Mouse (Mus musculus) right cerebral cortex, postnatal 25 days (tissue): ENCODE measurements around the gene Prpf8.
A peak's percentile ranks its signal among the peaks of the same experiment; 100 is the strongest.
"Not testable (repeated sequence)": the region's sequence is repeated elsewhere in the genome, so short reads cannot be mapped to it uniquely, and the experiment has no call there.

ENCODE experiments used
- DNase-seq: peaks from one replicate; pipeline ENCODE4 v3.0.0; 2022

Prpf8 gene

DNA sequence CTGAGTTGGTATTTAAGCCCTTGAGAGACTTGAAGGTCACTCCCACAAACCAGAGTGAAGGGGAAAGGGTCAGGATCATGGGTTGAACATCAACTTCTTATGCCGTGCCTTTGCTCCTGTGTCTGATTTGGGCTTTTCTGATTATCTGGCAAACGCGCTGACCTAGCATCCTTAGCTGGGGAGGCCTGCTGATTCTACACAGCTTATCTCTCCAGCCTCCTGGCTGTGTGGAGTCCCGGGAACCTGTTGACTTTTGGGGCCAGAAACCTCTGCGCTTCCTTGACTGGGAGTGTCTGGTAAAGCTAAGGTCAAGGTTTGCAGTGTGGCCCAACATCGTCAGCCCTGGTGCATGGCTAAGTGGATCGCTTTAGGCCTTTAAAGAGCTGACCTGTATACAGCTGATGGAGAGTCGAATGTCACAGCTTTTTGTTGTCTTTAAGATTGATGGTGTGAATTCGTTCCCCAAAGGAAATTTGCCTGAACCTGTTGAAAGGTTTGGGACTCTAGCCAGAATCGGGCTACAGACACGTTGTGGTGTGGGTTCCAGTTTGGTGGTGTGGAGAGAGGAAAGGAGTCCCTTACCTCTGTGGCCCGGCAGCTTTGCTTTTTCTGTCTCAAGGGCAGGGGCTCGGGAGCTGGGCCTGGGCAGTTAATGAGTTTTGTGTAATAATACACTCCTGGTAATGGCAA, 48.6 kb downstream of the Prpf8 start:
- no peak for DNase-seq

DNA sequence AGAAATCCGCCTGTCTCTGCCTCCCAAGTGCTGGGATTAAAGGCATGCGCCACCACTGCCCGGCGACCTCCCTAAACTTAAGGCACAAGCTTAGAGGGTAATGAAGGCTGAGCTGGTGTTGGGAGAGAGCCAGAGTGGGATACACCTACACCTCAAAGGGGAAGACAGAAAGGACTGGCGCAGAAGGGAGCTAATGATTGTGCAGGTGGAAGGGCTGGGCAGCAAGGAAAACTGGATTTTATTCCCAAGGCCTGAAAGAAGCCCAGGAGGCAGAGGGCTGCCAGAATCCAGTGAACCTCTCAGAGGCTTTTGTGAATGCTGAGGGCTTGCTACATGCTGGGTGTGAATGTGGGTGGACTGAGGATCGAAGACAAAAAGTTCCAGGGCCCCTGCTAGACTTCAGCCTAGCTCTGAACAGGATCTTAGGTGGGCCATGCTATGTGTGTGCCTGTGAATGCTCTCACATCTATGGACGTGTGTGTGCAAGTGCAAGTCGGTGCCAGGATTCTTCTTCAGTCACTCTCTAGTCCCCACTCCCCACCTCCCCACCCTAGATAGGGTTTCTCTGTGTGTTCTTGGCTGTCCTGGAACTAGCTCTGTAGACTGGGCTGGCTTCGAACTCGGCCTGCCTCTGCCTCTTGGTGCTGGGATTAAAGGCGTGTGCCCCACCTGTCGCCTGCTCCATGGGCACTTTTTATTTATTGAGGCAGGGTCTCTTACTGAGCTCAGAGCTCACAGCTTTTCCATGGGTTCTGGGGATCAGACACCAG, 49.8 kb downstream of the Prpf8 start:
- no peak for DNase-seq

DNA sequence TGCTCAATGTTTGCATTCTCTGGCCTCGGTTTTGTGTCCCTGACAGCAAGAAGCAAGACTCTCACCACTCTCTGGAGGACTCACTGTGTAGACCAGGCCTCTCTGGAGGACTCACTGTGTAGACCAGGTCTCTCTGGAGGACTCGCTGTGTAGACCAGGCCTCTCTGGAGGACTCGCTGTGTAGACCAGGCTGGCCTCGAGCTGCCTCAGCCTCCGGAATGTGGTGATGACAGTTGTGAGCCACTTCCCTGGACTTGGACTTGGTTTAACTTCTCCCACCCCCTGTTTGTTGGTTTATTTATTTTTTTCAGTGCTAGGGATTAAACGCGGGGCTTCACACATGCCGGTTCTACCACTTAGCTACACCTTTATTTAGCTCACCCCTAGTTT, 50.4 kb downstream of the Prpf8 start:
- DNase-seq, result no peak

DNA sequence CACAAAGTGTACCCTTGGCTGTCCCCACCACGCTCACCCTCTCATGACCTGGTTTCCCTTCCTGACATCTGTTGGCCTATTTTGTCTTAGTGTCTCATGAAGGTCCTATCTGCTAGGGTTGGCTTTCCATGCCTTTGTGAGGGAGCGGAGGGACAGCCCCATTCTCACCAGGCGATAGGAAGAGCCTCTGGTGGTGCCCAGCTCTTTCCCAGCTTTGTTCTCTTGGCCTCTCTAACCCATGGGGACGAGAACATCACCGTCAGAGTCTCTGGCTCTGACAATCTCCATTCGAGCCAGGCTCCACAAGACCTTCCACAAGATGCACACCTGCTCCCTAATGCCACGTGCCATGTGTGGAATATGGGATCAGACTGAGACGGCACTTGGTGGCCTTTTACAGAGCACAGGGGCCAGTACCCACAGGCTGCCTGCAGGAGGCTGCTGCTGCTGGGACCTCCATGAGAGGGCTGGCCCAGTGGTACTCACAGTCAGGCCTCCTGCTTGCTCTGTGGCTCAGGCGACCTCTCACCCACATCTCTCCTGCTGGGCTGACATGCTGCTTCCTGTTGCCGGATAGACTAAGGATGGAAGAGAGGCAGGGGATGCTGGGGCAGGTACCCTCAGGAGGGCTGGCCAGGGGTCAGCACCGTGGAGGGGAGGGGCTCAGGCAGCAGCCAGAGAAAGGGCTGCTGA, 51.0 kb downstream of the Prpf8 start:
- no peak for DNase-seq

DNA sequence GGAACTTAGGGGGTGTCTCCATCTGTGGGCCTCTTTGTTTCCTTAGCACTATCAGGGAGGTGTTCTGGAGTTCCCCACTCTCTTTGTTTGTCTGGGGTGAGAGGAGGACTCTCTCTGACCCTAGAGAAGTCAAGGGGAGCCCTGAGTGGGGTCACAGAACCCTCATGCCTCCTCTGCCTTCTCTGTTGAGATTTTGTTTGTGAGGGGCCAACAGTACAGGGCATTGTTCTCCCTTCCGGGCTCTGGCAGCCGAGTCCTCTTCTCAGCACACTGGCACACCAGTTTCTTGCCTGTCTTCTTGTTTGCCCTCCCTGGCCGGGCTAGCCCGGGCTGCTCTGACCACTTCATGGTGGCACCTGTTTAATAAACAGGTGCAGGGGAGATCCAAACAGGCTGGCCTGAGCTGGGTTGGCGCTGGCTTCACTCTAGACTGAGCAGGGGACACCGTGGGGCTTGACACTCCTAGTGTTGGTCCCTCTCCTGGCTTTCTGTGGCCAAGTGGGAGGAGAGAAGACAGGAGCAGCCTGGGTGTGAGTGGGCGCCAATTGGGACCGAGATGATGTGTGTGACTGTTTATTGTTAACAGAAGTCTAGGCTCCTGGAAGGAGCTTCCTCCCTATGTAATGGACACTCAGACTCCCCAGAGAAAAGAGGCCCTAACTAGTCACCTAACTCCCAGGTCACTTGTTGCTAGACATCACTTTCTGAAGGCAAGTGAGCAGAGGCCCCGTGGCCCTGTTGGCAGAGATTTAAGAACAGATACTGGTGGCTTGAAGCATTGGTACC, 51.8 kb downstream of the Prpf8 start:
- DNase-seq, result no peak

DNA sequence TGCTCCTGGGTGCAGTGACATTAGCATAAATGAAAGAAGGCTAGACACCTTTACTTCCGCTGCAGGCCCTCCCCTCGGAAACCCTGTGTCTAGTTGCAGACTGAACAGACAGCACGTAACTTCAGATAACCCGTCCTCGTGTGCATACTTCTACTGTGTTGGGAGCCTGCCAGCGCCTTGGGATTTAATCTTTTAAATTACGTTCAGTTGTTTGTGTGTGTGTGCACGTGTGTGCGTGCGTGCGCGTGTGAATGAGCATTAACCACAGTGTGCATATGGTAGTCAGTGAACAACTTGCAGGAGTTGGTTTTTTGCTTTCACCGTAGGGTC, 52.3 kb downstream of the Prpf8 start:
- no peak for DNase-seq

DNA sequence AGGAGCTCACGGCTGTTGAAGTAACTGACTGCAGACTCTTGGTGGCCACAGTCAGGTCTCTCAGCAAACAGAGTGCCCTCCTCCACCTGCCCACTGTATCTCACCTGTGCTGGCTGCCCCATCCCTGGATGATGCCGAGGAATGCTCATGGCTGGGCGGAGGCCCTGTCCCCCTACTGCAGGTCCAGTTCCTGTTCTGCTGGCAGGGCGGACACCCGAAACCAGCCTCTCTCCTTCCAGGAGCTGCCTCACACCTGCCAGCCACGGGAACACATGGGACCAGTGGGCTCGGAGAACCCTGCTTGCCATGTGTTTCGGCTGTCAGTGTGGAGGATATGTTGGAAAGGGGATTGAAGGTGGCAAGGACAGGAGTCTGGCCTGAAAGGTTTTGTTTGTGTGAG, 53.6 kb downstream of the Prpf8 start:
- DNase-seq, result no peak

DNA sequence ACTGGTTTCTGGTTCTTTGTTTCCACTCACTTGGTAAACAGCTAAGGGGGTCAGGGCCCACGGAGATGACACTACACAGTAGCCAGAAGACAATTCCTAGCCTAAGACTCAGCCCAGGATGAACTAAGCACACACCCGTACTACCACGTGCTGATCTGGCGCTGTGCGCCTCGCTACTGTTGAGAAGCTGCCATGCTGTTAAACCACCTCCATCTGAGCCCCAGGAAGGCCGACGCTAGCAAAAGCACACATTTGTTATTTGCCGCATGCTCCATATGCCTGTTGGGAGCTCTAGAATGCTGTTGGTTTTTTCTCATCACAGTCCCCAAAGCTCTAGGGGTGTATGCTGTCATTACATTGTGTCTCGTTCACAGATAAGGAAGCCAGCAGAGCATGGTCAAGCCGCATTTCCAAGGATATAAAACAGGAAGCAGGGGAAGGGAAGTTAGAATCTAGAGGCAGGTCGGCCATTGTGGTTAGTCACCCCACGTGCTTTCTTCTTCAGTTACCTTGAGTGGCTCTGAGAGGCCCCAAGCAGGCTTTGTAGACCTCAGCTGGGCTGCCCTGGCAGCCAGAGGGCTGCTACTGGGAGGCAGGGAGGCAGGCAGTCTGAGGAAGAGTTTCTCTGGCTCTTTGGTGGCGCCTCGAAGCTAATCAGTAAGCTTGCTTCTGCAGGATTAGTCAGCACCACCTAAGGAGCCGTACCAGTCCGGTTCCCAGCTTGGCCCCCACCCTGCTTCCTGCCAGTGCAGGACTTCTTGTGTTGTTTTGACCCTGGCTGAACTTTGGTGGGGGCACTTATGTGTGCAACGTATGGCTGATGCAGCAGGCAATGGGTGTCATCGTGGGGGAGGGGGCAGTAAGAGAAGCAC, 54.3 kb downstream of the Prpf8 start:
- peak; percentile 57 for DNase-seq

DNA sequence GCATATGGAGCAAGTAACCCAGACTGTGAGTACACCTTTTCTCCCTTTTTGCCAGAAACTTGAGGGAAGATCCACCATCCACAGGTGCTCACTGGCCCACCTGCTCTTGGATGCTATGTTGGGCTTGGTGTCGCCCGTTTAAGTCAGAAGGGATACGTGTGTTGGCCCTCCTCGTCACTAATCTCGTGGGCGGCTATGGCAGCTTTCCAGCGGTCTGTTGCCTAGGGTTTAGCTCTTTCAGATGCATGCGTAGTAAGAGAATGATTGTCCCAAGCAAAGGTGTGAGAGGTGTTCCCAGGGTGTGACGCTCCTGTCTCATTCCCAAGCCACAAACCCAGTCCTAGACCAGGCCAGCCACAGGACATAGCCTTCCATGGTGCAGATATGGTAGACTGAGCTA, 58.1 kb downstream of the Prpf8 start:
- DNase-seq, result no peak

DNA sequence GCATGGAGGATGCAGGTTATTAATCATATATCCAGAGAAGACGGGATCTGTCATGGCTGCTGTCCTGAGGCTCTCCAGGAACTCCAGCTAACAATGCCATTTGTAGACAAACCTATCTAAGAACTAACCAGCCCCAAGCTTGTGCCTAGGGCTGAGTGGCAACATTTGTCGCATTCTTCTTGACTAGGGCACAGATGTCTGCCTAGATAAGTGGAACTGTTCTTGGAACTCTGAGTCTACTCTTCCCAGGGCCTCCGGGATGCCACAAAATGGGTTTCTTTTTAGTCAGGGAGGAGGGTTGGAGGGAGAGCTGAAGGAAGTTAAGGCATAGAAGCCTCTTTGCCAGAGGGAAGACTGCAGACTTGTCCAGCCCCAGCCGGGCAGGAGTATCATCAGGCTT, 59.4 kb downstream of the Prpf8 start:
- no peak for DNase-seq

DNA sequence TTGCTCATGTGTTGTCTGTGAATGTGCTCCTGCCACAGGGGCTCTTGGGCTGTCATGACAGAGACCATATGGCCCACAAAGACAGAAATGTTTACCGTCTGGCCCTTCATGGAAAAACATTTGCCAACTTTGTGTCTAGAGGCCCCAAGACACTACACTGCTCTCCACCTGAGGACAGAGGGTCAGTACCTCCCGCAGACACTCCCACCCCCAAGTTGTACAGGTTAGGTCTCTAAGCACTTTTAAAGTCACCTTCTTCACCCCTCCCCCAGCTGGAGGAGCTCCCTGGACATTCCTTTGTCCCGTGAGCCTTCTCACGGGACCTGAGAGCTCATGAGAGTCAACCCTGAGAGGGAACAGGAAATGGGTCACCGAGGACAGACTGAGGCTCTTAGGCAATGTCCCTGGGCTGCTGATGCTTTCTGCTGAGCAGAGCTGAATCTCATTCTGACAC, 63.1 kb downstream of the Prpf8 start:
- no peak for DNase-seq

DNA sequence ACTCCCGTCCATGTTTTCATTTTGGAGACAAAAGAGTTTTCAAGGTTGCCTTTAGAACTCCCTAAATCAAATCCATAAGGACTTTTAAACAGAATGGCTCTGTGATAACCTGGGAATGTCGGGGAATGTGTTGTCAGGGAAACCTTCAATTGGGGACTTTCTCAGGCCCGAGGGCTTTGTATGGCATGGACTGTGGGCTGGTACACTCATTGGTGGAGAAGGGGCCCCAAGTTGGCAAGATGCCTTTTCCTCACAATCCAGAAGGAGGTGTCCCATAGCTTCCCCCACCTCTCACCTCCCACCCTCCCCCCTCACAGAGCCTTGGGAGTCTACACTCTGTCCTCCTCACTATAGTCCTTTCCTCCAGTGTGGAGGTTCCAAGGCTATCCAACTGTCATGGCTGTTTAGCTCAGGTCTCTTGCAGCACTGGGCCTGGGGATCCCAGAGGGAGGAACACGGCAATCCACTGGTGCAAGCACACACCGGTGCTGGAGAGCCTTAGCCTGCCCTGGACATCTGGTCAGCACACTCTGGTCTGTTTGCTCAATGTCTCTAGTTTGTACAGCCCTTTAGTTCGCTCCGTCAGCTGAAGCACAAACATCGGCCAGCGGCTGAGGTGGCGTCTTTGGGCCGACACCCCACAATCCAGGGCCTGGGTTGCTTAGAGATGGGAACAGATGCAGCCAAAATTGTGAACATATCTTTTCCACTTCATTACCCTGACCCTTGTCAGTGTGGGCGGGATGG, 63.8 kb downstream of the Prpf8 start:
- DNase-seq, result no peak

DNA sequence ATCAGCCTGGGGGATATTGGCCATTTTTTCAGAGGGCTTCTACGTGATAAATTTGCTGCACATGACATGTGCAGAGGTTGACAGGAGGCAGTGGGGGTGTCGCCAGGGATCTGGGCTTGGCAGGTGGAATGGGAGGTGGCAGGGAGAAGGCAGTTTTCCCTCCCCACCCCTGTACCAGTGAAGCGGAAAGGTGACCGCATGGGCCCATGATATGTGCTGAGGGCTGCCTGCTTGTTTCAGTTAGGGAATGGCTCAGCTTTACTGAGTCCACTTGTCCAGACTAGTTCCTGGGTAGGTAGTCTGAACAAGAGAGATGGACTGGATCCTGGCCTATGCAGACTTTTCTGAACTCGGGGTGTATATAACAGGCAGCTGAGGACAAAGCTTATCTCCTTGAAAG, 64.7 kb downstream of the Prpf8 start:
- no peak for DNase-seq

DNA sequence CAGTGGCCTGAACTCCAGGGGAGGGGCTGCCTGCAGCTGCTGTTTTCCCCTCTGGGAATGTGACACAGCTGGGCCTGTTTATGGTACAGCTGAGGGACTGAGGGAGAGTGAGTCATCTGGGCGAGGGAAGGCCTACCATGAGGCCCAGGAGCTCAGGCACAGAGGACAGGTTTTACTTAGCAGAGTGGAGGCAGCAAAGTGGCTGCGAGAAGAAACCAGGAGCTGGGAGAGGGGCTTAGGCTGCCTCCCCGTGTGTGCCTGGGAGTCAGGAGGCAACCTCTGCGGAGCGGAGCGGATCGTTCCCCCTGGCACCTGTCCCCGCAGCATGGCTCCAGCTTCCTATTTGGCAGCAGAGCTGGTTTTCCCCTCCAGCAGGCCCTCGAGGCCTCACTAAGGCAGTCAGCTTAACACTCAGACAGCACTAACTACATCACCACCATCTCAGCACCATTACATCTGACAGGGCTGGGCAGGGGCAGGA, 65.4 kb downstream of the Prpf8 start:
- peak; percentile 53 for DNase-seq

DNA sequence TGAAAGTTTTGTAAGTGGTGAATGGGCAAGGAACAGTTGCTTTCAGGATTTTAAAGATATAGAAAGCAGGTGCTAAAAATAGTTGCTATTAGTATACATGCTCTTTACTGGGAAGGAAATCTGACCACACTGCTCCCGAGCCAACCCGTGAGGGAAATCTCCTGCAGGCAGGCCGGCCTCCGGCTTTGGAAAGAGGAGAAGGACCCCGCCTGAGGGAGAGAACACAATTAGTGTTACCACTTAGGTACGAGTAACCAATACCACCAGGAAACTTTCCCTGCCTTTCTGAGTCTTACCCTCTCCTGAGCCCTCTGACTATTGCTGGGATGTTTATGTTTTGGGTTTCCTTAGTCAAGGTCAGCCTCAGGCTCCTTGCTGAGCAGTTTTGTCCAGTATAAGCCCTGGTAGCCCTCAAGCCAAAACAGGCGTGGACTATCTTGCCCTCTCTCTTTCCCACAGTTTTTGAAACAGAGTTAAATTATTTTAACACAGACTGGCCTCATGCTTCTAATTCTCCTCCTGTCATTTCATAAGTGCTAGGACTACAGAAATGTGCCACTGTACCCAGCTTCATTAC, 66.4 kb downstream of the Prpf8 start:
- no peak for DNase-seq

DNA sequence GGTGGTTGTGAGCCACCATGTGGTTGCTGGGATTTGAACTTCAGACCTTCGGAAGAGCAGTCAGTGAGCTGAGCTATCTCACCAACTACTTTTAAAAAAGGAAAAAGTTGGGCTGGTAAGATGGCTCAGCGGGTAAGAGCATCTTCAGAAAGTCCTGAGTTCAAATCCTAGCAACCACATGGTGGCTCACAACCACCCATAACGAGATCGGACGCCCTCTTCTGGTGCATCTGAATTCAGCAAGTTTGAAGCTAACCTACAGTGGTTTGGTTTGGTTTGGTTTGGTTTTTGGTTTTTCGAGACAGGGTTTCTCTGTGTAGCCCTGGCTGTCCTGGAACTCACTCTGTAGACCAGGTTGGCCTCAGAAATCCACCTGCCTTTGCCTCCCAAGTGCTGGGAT, 69.4 kb downstream of the Prpf8 start:
- not testable (repeated sequence) for DNase-seq

DNA sequence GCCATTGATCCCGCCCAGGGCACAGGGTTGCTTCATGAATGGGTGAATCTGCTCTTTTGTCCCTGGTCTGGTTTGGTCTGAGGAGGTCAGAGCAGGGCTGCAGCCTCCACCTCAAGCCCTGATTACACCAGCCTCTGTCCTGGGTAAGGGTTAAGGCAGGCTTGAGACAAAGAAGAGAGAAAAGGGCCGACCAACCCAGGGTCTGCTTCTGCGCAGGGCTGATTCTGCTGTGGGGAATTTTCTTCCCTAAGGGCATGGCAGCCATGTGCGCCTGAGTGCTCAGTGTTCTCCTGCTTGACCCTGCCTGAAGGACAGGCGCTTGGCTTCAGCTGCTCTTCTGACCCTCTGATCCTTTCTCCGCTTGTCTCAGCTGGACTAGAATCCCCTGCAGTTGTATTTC, 70.5 kb downstream of the Prpf8 start:
- no peak for DNase-seq

DNA sequence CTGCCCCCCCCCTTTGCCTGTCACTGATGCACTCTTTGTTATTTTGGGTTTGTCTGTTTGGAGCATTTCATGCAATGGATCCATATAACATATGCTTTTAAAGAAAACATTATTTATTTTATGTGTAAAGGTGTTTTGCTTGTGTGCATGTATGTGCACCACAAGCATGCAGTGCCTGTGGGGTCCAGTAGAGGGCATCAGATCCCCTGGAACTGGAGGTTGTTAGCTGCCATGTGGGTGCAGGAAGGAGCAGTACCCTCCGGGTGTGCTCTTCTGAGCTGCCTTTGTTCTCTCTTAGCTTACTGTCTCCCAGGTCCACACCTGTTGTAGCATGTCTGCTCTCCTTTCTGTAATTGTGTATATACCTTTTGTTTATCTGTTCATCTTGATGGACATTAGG, 71.5 kb downstream of the Prpf8 start:
- DNase-seq, result no peak
